Mouse (Mus musculus) neural tube, embryonic 15.5 days (tissue): ENCODE results near the gene AC134908.4. TPM values are rescaled to one million over a fixed set of nuclear protein-coding genes. Genes with fewer than 3 reads are reported as not detected.

ENCODE experiments used
- ATAC-seq: fragments of 200-750 bp; cut with Nextera tagmentation; 2 replicates; pipeline ENCODE4 v1.8.0; 2017; ENCODE audit warnings: mild to moderate bottlenecking, moderate TSS enrichment, moderate library complexity; ENCODE audit not compliant: low FRiP score
- H3K27ac ChIP-seq: fragments of 300-500 bp; sonication (generic); replicated peaks from 2 replicates; pipeline ENCODE4 v1.5.1; 2015; ENCODE audit warnings: mild to moderate bottlenecking, inconsistent platforms
- H3K27me3 ChIP-seq: fragments of 300-500 bp; sonication (generic); replicated peaks from 2 replicates; pipeline ENCODE4 v1.6.1; 2015; ENCODE audit warnings: inconsistent platforms
- H3K36me3 ChIP-seq: fragments of 300-500 bp; sonication (generic); 2 replicates; pipeline ENCODE4 v1.6.1; 2015; ENCODE audit warnings: inconsistent platforms
- H3K4me1 ChIP-seq: fragments of 300-500 bp; sonication (generic); 2 replicates; pipeline ENCODE4 v1.6.1; 2015; ENCODE audit warnings: inconsistent platforms
- H3K4me2 ChIP-seq: fragments of 300-500 bp; sonication (generic); 2 replicates; pipeline ENCODE4 v1.6.1; 2015; ENCODE audit warnings: inconsistent platforms, mild to moderate bottlenecking, moderate library complexity
- H3K4me3 ChIP-seq: fragments of 300-500 bp; sonication (generic); replicated peaks from 2 replicates; pipeline ENCODE4 v1.5.1; 2015; ENCODE audit warnings: mild to moderate bottlenecking, inconsistent platforms
- H3K9ac ChIP-seq: fragments of 300-500 bp; sonication (generic); replicated peaks from 2 replicates; pipeline ENCODE4 v1.6.1; 2015; ENCODE audit warnings: mild to moderate bottlenecking, inconsistent platforms
- H3K9me3 ChIP-seq: fragments of 300-500 bp; sonication (generic); replicated peaks from 2 replicates; pipeline ENCODE4 v1.6.1; 2016; ENCODE audit warnings: inconsistent platforms
- WGBS: fragments of 180-500 bp; shearing (Covaris S2); methylation state at CpG from one replicate; pipeline ENCODE4 v1.1.7; 2015; ENCODE audit warnings: mixed read lengths; 5-methylcytosine and 5-hydroxymethylcytosine counted together
- polyA plus RNA-seq: library from polyadenylated mRNA; unstranded; fragments of >200 nt; fragmentation: Nextera tagmentation; extraction: Ambion mirVana; gene quantifications from 2 replicates; pipeline ENCODE4 v1.2.1, GENCODE M21; 2015

AC134908.4 gene
- polyA plus RNA-seq, 1 experiment from 2014 or later, result 3.1 TPM

- Histone ChIP-seq H3K36me3 (peaks cover 44% of the 10 kb centered on the region), H3K9ac (peak overlapping the region; percentile 92), H3K27me3 (no peaks in the 10 kb centered on the region), H3K9me3 (no peaks in the 10 kb centered on the region), H3K4me1 (peaks cover 65% of the 10 kb centered on the region), H3K4me2 (peak overlapping the region; percentile 98), H3K27ac (peak overlapping the region; percentile 88), H3K4me3 (peak overlapping the region; percentile 58)
- no peak for ATAC-seq
- WGBS, result 19% methylated on average over 23 of the region's 23 CpGs
Measured at GRCm38 (mm10) chr17:25836397-25837075, 41.1 kb upstream of the AC134908.4 start.

GRCm38 (mm10) chr17:25835816-25836215, 40.4 kb upstream of the AC134908.4 start:
- H3K27me3 ChIP-seq, result no peaks in the 10 kb centered on the region
- H3K9ac ChIP-seq, result peak overlapping the region; percentile 92
- ATAC-seq, result no peak
- peak overlapping the region; percentile 58; the same call in 1 of the 2 replicates for H3K4me3 ChIP-seq
- peak overlapping the region; percentile 98 for H3K4me2 ChIP-seq
- no peak overlapping the region for H3K27ac ChIP-seq
- 94% methylated on average over 16 of the region's 16 CpGs for WGBS
- peaks cover 73% of the 10 kb centered on the region for H3K4me1 ChIP-seq
- peaks cover 44% of the 10 kb centered on the region for H3K36me3 ChIP-seq
- H3K9me3 ChIP-seq, result no peaks in the 10 kb centered on the region

- Histone ChIP-seq H3K9me3 (no peaks in the 10 kb centered on the region), H3K4me1 (peaks cover 76% of the 10 kb centered on the region), H3K27ac (0 out of 2 replicates have a peak overlapping the region, but pooled peaks have one; percentile 13), H3K4me3 (peak overlapping the region; percentile 58; the same call in 1 of the 2 replicates), H3K27me3 (no peaks in the 10 kb centered on the region), H3K4me2 (peak overlapping the region; percentile 98), H3K9ac (peak overlapping the region; percentile 92; the same call in 1 of the 2 replicates), H3K36me3 (peaks cover 44% of the 10 kb centered on the region)
- 94% methylated on average over 7 of the region's 7 CpGs for WGBS
- no peak for ATAC-seq
Measured at GRCm38 (mm10) chr17:25835301-25835700, 39.8 kb upstream of the AC134908.4 start.

- Histone ChIP-seq H3K27me3 (no peaks in the 10 kb centered on the region), H3K36me3 (peaks cover 44% of the 10 kb centered on the region), H3K4me3 (peak overlapping the region; percentile 92), H3K9ac (peak overlapping the region; percentile 92), H3K4me1 (peaks cover 82% of the 10 kb centered on the region), H3K9me3 (no peaks in the 10 kb centered on the region), H3K4me2 (peak overlapping the region; percentile 98), H3K27ac (peak overlapping the region; percentile 99)
- ATAC-seq, result no peak
- 90% methylated on average over 12 of the region's 12 CpGs for whole genome bisulfite sequencing
Measured at GRCm38 (mm10) chr17:25834595-25835222, 39.2 kb upstream of the AC134908.4 start.

- peak overlapping the region; percentile 99 for H3K27ac ChIP-seq
- ATAC-seq, result no peak
- peak overlapping the region; percentile 92 for H3K9ac ChIP-seq
- H3K4me2 ChIP-seq, result peak overlapping the region; percentile 98
- no peaks in the 10 kb centered on the region for H3K9me3 ChIP-seq
- peak overlapping the region; percentile 92 for H3K4me3 ChIP-seq
- peaks cover 86% of the 10 kb centered on the region for H3K4me1 ChIP-seq
- 49% methylated on average over 6 of the region's 6 CpGs for WGBS
- H3K27me3 ChIP-seq, result no peaks in the 10 kb centered on the region
- H3K36me3 ChIP-seq, result peaks cover 38% of the 10 kb centered on the region
Measured at GRCm38 (mm10) chr17:25833961-25834594, 38.6 kb upstream of the AC134908.4 start.

GRCm38 (mm10) chr17:25833291-25833663, 37.8 kb upstream of the AC134908.4 start, which contains the start of gene Stub1:
Gene Stub1 (minus strand): TSS chr17:25833404.
- Histone ChIP-seq H3K27ac (peak within 1 kb of the TSS; percentile 99), H3K9me3 (no peaks in the 10 kb centered on the region), H3K4me2 (peak within 1 kb of the TSS; percentile 98), H3K9ac (peak within 1 kb of the TSS; percentile 92), H3K36me3 (peaks cover 32% of the 10 kb centered on the region), H3K4me3 (peak within 1 kb of the TSS; percentile 92), H3K4me1 (peaks cover 85% of the 10 kb centered on the region), H3K27me3 (no peaks in the 10 kb centered on the region)
- ATAC-seq, result peak; percentile 54
- WGBS, result 0% methylated on average over 24 of the region's 24 CpGs

GRCm38 (mm10) chr17:25832436-25833290, 37.2 kb upstream of the AC134908.4 start:
- H3K27ac ChIP-seq, result peak overlapping the region; percentile 99
- H3K4me1 ChIP-seq, result peaks cover 85% of the 10 kb centered on the region
- H3K4me3 ChIP-seq, result peak overlapping the region; percentile 92
- peaks cover 31% of the 10 kb centered on the region for H3K36me3 ChIP-seq
- peak overlapping the region; percentile 92 for H3K9ac ChIP-seq
- no peaks in the 10 kb centered on the region for H3K9me3 ChIP-seq
- peak; percentile 91 for ATAC-seq
- WGBS, result 0% methylated on average over 71 of the region's 77 CpGs
- H3K4me2 ChIP-seq, result peak overlapping the region; percentile 98
- H3K27me3 ChIP-seq, result no peaks in the 10 kb centered on the region

GRCm38 (mm10) chr17:25831451-25832281, 36.2 kb upstream of the AC134908.4 start:
- peak overlapping the region; percentile 92 for H3K9ac ChIP-seq
- H3K9me3 ChIP-seq, result no peaks in the 10 kb centered on the region
- H3K27ac ChIP-seq, result peak overlapping the region; percentile 99
- peak overlapping the region; percentile 92 for H3K4me3 ChIP-seq
- ATAC-seq, result no peak
- H3K4me1 ChIP-seq, result peaks cover 85% of the 10 kb centered on the region
- peak overlapping the region; percentile 98 for H3K4me2 ChIP-seq
- whole genome bisulfite sequencing, result 57% methylated on average over 21 of the region's 21 CpGs
- peaks cover 41% of the 10 kb centered on the region for H3K36me3 ChIP-seq
- H3K27me3 ChIP-seq, result no peaks in the 10 kb centered on the region

GRCm38 (mm10) chr17:25830806-25831431, 35.5 kb upstream of the AC134908.4 start:
- Histone ChIP-seq H3K27ac (no peak overlapping the region), H3K4me1 (peaks cover 85% of the 10 kb centered on the region), H3K36me3 (peaks cover 48% of the 10 kb centered on the region), H3K4me3 (peak overlapping the region; percentile 92), H3K27me3 (no peaks in the 10 kb centered on the region), H3K4me2 (peak overlapping the region; percentile 98), H3K9me3 (no peaks in the 10 kb centered on the region), H3K9ac (0 out of 2 replicates have a peak overlapping the region, but pooled peaks have one; percentile 92)
- ATAC-seq, result no peak
- WGBS, result 86% methylated on average over 14 of the region's 14 CpGs

- Histone ChIP-seq H3K4me2 (peak overlapping the region; percentile 98), H3K36me3 (peaks cover 46% of the 10 kb centered on the region), H3K27ac (no peak overlapping the region), H3K4me1 (peaks cover 85% of the 10 kb centered on the region), H3K27me3 (no peaks in the 10 kb centered on the region), H3K9ac (peak overlapping the region; percentile 77; the same call in 1 of the 2 replicates), H3K9me3 (no peaks in the 10 kb centered on the region), H3K4me3 (peak overlapping the region; percentile 92)
- 85% methylated on average over 4 of the region's 4 CpGs for WGBS
- no peak for ATAC-seq
Measured at GRCm38 (mm10) chr17:25830200-25830753, 34.8 kb upstream of the AC134908.4 start.
